Mouse (Mus musculus) megakaryocyte, adult 5-6 weeks (primary cell): Measurements from ENCODE around the gene Nxph1. TPM values are rescaled to one million over a fixed set of nuclear protein-coding genes. Genes with fewer than 3 reads are reported as not detected.

Experiments used
- ATAC-seq: 2 replicates; pipeline ENCODE4 v1.8.0; 2016; ENCODE audit warnings: mild to moderate bottlenecking, inconsistent platforms; ENCODE audit not compliant: poor library complexity, severe bottlenecking
- total RNA-seq, 2 experiments: library from RNA; stranded (forward) in 1 of 2; stranded (reverse) in 1 of 2; fragments of 153-499, 151-499 nt in 1 of 2; fragments of 221-1000, 200-1000 nt in 1 of 2; gene quantifications; 2 replicates each; pipeline versions ENCODE4 v1.2.3 to v1.2.4; 2015 to 2017

Nxph1 gene
- total RNA-seq, 2 experiments from 2014 or later, result not detected

- no peak for ATAC-seq
These were observed 149.1 kb downstream of the Nxph1 start for GRCm38 (mm10) chr6:9097345-9097744.

- ATAC-seq, result no peak
These were observed 159.1 kb downstream of the Nxph1 start for GRCm38 (mm10) chr6:9107366-9107765.

DNA sequence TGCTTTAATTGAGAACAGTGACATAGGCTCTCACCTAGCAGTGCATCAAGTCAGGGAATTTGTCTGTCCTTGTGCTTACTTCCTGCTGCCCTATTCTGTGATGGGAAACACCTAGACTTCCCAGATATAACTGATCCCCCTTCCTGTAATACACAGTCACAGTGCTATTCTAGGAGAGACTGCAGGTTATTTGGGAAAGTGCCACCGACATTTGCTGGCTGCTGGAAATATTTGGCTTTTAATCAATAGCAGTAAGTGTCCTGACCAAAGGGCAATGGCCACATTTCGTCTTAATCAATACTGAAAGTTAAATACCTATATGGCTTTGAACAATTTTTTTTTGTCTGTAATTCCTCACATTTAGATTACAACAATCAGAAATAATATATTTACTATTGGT is 170.9 kb downstream of the Nxph1 start:
- no peak for ATAC-seq

DNA sequence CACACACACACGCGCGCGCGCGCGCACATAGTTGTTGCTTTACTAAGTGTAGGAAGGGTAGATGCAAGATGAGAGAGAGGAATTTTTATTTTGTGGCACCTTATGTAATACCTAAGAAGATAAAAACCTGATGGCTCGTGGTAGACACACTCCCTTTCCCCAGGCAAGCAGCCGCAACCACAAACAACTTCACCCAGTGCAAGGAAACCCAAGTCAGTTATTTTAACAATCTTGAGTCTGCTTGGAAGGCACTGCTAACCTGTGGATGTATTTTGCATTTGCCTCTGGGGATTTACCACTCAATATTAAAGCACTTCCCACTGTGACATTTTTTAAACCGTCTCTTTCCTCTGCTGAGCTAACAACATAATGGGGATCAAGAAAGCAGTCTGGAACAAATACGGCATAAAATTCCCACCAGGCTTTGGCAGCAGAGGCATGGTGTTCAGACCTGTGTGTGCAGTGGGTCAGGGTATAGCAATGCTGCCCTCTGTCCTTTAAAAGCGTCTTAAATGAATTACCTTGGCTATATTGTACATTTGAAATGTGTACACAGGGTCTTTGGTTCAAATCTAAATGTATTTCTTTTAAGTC is 176.2 kb downstream of the Nxph1 start:
- ATAC-seq, result no peak

- no peak for ATAC-seq
These were observed 185.5 kb downstream of the Nxph1 start for GRCm38 (mm10) chr6:9133589-9134279.

DNA sequence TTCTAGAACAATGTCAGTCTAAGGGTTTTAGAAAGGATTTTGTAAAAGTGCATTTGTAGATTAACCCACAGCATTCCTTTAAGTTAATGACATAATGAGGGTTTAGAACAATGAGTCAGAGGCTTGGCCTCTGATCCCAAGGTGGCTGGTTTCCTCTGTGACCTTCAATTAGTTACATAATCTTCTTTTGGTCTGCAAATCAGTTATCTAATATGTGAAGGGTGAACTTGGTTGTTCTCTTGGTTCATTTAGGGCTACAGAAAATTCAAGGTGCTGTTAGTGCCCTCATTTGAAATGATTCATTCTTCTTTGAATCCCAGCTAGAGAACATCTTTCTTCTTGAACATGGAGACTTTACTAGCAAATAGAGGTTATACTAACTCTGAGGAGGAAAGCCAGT is 199.7 kb downstream of the Nxph1 start:
- no peak for ATAC-seq

- no peak for ATAC-seq
These were observed 201.6 kb downstream of the Nxph1 start for GRCm38 (mm10) chr6:9149791-9150190.

GRCm38 (mm10) chr6:9159191-9159590 is 211.0 kb downstream of the Nxph1 start:
- no peak for ATAC-seq

- ATAC-seq, result no peak
These were observed 234.2 kb downstream of the Nxph1 start for GRCm38 (mm10) chr6:9182477-9182876.

DNA sequence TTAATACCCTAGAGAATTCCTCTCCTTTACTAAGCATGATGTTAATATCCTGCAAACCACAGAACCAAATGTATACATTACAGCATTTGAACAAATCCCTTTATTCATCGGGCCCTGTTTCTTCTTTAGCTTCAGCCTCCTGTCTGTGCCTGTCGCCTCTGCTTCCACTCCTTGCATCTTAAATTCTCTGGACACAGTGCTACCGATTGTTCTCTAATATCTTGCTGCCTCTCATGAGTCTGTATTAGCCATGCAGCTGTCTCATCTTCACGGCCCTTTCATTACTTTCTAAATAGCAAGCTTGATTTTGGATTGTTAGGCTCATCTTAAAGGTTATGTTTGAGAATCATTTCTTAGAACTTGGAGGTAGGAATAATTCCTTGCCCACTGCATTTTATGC is 262.5 kb downstream of the Nxph1 start:
- ATAC-seq, result no peak

DNA sequence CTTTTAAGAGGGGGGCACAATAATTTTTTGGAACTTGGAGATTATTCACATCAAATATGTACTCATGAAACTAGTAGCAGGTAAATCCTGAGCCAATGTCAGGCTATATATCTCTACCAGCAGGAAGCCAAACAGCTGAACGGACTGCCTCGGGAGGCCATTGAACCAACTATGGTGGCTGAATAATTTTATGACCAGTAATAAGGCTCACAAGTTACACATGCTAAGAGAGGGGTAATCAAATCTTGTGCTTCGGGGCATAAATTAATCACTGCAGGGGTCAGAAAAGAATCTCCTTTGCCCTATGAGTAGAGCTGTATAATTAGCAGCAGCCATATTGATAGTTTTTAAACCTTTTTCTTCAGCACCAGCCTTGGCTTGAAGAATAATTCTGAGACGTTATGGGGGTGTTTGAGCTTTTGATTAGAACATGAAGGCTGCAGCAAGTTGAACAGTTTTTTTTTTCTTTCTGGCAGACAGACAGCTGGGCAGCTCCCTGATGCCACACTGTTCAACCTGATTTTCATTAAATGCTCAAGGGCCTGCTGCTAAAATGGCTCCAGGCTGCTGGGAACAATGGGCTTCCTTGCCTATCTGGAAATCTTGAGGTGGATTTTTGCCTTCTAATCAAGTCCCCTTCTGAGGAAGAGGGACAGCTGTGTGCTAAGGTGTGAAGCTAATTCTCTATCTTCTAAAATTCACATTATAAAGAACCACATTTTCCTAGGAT is 272.7 kb downstream of the Nxph1 start:
- ATAC-seq, result no peak

DNA sequence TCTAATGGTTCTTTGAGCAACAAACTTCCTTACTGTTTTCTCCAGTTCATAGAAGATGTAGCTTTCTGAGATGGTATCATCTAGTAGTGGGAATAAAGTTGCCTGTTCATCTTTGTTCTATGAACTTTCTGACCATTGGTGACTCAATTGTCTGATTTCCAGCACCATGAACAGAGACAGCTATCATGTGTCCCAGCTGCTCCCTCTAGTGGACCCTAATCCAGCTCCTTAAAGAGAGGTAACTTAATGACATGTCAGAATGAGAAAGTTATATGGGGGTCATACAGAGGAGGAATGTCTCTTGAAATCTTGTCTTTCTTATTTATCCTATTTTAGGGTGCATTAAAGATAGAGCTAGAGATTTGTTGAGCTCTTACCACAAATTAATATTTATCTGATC is 286.6 kb downstream of the Nxph1 start:
- ATAC-seq, result no peak

DNA sequence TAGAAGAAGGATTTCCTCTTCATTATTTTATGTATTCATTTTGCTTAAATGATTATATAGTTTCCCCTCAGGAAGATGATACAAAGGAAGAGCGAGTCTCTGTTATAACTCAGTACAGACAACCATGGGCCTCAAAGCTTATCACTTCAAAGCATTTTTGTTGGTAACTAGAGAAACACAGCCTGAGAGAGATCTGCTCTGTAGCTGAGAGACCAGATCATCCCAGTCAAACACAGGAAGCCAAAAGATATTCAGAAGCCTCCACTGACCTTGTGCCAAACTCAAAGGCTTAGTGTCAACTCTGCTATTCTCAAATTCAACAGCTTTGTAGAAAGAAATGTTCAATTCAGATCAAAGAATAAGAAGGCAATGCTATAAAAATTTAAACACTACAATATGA is 319.8 kb downstream of the Nxph1 start:
- no peak for ATAC-seq

Other genes starting within 250 kb of the Nxph1 start
- gene Ica1, start 169.9 kb upstream of the Nxph1 start, total RNA-seq (2015), result 4.4 and 7.2 TPM in 2 replicates
- gene Ica1, start 169.9 kb upstream of the Nxph1 start, total RNA-seq (2017), result 4.8 and 13.3 TPM in 2 replicates